Mouse (Mus musculus): ENCODE data around the gene Fbln5.

The Fbln5 gene

DNA sequence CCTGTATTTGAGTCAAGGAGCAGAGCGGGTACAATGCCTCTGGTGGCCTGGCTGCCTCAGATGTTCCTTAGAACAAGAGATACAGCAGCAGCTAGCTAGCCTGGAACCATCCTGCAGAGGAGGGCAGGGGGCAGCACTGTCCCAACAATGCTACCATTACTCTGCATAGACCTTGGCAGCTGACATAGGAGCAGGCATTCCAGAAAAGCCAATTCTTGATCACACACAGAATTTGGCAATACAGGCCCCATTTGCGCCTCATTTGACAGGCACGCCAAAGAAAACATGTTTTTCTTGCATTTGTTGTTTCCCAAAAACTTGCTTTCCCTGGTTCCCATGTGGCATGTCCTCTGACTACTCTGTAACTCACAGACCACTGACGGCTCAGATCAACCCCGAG lies 56.8 kb downstream of the Fbln5 start:
- DNase-seq (ENCODE audit: low spot score), result no peak

DNA sequence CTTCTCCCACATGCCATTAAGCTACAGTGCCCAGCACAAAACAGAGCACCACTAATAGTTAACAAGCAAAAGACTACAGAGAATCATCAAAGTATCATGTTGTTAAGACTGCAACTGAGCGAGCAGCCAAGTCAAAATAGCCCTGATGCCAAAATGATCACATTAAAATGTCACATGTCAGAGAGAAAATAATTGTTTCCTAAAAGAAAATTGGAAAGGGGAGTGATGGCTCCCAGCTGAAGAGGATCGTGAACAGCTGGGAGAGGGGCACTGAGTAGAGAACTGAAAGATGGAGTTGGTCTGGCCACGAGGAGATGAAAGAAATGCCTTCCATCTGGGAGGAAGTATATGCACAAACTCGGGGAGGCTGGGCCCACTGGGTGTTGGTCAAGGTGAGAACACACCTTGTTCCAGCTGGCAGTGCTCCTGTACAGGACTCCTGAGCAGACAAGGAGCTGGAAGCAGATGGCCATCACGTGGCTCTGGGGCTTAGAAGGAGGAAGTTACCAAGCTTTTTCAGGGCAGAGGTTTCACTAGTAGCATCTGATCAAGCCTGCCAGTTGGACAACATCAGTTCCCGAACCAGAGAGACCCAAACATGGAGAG lies 59.3 kb downstream of the Fbln5 start:
- no peak for DNase-seq (ENCODE audit: low spot score)

DNA sequence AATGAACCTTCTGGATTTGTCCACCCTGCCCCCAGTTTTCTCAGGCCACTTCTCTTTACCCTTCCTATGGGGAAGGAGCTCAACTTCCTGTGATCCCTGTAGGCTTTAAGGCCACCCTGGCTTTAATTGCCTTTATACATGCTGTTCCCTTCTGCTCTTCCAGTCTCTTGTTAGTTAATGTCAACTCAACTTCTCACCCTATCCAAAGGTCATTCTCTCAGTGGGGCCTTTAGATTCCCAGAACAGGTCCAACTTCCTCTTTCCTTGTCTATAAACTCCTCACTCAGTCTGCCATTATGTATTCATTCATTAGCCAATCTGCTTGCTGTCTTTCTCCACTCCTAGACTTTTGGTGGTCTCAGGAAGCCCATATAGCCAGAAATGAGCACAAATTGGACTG lies 60.2 kb downstream of the Fbln5 start:
- DNase-seq (ENCODE audit: low spot score), result no peak

DNA sequence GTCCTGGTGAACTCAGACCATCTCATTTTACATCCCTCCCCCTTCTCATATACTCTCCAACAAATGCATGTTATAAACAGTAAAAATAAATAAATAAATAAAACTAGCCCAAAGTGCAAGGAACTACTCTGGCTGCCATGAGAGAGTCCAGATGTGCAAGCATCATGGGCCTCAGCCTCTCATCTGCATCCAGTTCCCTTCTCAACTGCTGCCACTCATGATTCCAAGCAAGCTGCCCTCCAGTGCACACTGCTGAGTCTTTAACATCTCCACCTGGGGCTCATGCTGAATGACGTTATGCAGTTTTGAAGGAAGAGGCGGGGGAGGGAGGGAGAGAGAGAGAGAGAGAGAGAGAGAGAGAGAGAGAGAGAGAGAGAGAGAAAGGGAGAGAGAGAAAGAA lies 76.5 kb downstream of the Fbln5 start:
- DNase-seq (ENCODE audit: low spot score), result no peak

DNA sequence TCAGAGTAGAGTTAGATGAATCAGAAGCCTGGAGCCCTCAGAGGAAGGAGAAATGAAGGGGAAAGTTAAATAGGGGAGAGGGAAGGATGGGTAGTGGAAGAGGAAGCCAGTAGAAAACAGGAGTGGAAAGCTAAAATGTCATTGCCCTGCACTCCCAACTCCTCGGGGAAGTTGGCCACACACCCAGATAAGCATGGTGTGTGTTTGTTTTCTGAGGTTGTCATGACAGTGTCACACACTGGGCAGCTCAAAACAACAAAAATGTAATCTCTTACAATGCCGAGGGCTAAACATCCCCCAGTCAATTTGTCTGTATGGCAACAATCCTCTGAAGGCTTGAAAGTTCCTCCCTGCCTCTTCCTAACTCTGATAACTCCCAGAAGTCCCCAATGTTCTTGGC lies 78.4 kb downstream of the Fbln5 start:
- DNase-seq (ENCODE audit: low spot score), result no peak

DNA sequence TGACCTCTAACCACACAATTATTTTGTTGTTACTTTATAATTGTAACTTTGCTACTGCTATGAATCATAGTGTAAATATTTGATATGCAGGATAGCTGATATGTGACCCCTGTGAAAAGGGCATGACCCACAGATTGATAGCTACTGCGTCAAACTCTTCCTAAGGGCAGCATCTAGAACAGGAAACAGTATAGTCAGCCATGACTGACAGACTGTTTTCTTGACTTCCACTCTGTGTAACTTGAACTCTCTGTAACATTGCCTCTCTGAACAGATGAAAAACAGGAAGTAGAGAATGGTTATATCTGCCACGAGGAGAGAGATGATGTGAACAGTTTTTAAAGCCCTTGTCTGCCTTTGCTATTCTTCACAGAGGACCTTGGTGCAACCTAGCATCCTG lies 78.8 kb downstream of the Fbln5 start:
- DNase-seq (ENCODE audit: low spot score), result no peak

DNA sequence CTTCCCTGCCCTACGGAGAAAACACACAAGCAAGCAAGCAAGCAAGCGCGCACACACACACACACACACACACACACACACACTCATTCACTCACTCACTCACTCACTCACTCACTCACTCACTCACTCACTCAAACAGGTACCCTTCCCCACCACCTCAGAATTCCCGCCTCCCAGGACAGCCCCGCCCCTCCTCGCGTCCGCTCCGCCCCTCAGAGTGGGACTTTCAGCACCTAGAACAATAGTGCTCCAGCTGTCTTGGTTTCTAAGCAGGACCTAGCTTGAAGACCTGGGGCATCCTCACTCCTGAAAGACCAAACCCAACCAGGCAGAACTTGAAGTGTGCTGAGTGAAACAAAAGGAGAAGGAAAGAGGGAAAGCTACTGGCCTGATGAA lies 100.1 kb downstream of the Fbln5 start:
- DNase-seq (ENCODE audit: low spot score), result no peak

DNA sequence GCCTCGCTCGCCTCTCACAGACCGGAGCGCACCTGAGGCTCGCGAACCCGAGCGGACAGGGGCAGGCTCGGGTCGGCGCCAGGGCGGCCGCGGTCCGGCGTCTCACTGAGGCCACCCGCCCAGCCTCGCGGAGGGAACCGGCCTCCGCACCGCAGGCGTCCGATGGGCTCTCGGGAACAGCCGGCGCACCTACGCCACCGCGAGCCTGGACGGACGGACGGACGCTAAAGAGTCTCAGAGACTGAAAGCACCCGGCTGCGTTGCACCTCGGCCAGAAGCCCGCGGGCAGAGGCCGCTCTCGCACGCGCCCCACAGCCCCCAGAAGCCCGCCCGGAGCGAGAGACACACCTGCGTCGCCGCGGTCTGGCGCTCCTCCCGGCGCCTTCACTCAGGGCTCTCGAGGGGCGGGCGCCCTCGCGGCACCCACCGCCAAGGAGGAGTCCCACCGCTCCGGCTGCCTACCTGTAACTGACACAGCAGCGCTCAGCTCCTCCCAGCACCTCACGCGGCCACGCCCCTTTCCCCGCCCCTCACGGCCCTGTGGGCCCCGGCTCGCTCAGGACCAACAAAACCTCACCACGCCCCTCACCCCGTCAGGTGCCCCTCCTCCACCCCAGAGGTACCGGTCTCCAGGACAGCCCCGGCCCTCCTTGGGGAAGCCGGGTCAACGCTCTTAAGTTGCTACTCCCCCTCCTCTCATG lies 100.7 kb downstream of the Fbln5 start, which contains the start of gene Tc2n:
Tc2n (minus strand) TSS at position 470 of the 701 bp plus-strand sequence.
- DNase-seq (ENCODE audit: low spot score), result no peak

DNA sequence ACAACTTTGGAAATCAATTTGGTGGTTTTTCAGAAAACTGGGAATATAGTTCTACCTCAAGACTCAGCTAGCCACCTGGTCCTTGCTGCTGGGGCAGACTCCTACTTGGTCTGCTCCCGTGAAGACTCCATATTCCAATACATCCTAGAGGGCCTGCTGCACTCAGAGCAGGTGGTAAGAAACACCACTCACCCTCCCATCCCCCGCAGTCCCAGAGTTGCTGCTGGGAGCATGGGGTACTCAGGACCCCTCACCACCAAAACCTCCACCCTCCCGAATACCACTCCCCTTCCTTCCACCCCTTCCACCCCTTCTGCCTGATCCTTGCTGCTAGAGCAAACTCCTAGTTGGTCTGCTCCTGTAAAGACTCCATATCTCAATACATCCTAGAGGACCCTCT lies 119.7 kb downstream of the Fbln5 start:
- DNase-seq (ENCODE audit: low spot score), result no peak
